Mouse (Mus musculus) heart, adult 2 months (tissue): ENCODE results near the gene Ephb2. TPM values are rescaled to one million over a fixed set of nuclear protein-coding genes. Genes with fewer than 3 reads are reported as not detected.

Experiments used
- DNase-seq, 2 experiments: peaks; one replicate each; pipeline ENCODE4 v3.0.0; 2021
- H3K27ac ChIP-seq: fragments of 200-600 bp; 2 replicates; pipeline ENCODE4 v1.8.1; 2022
- H3K27me3 ChIP-seq: fragments of 200-500 bp; 2 replicates; pipeline ENCODE4 v1.6.1; 2012; ENCODE audit warnings: mild to moderate bottlenecking, low read length, inconsistent platforms, mixed read lengths; ENCODE audit not compliant: control insufficient read depth, insufficient read depth
- H3K36me3 ChIP-seq: fragments of 200-500 bp; 2 replicates; pipeline ENCODE4 v1.6.1; 2012; ENCODE audit warnings: low read length, inconsistent platforms; ENCODE audit not compliant: control insufficient read depth, insufficient read depth
- H3K4me1 ChIP-seq: fragments of 200-500 bp; 2 replicates; pipeline ENCODE4 v1.6.1; 2011; ENCODE audit warnings: low read length; ENCODE audit not compliant: control insufficient read depth, insufficient read depth
- H3K4me3 ChIP-seq: fragments of 200-600 bp; 2 replicates; pipeline ENCODE4 v1.8.1; 2022
- H3K79me2 ChIP-seq: fragments of 200-500 bp; replicated peaks from 2 replicates; pipeline ENCODE4 v1.6.1; 2012; ENCODE audit warnings: mild to moderate bottlenecking, inconsistent platforms, low read length, moderate library complexity, mixed read lengths; ENCODE audit not compliant: control insufficient read depth, insufficient read depth
- H3K9ac ChIP-seq: fragments of 200-500 bp; 2 replicates; pipeline ENCODE4 v1.6.1; 2012; ENCODE audit warnings: low read depth, mild to moderate bottlenecking, control low read depth, inconsistent platforms, low read length, mixed read lengths
- CTCF ChIP-seq: fragments of 200-600 bp; IDR thresholded peaks from 2 replicates; pipeline ENCODE4 v1.8.1; 2022; ENCODE audit warnings: antibody characterized with exemption, mild to moderate bottlenecking, moderate library complexity
- EP300 ChIP-seq: fragments of 200-500 bp; IDR thresholded peaks from 2 replicates; pipeline ENCODE4 v1.6.1; 2011; ENCODE audit warnings: low read depth, low read length, control low read depth; ENCODE audit not compliant: insufficient read depth
- POLR2A ChIP-seq: fragments of 200-500 bp; IDR thresholded peaks from 2 replicates; pipeline ENCODE4 v1.6.1; 2011; ENCODE audit warnings: mild to moderate bottlenecking, low read depth, low read length, control low read depth; ENCODE audit not compliant: insufficient read depth
- WGBS: fragments of 180-500 bp; shearing (Covaris S2); methylation state at CpG from one replicate; pipeline ENCODE4 v1.1.7; 2018; 5-methylcytosine and 5-hydroxymethylcytosine counted together
- intact Hi-C: fragments of 180-260 bp; cut with DNase I; formaldehyde crosslinking; loops from one replicate; pipeline ENCODE4 v1.15.1; 2025
- polyA plus RNA-seq: library from polyadenylated mRNA; depleted of rRNA; stranded (reverse); fragments of >200 nt; gene quantifications from 2 replicates; pipeline ENCODE4 v1.2.3, GENCODE M21; 2012
- total RNA-seq, 2 experiments: library from RNA; stranded (reverse); gene quantifications; 2 replicates each; pipeline ENCODE4 v1.2.3; 2021

The Ephb2 gene
- total and polyA plus RNA-seq, 3 experiments, result 0.73 to 0.96 (median 0.77) TPM

GRCm38 (mm10) chr4:136699084-136699450 lies 136.7 kb downstream of the Ephb2 start:
- H3K4me1 ChIP-seq, result no peaks in the 10 kb centered on the region
- intact Hi-C loops, result no loop called here
- no peaks in the 10 kb centered on the region for H3K27me3 ChIP-seq
- TF ChIP-seq EP300, result no peak
- TF ChIP-seq CTCF, result no peak
- TF ChIP-seq POLR2A, result no peak
- no peak overlapping the region for H3K9ac ChIP-seq
- DNase-seq, result no peak
- H3K79me2 ChIP-seq, result no peaks in the 10 kb centered on the region
- WGBS, result 81% methylated on average over 7 of the region's 7 CpGs
- H3K36me3 ChIP-seq, result no peaks in the 10 kb centered on the region
- no peak overlapping the region for H3K4me3 ChIP-seq
- no peak overlapping the region for H3K27ac ChIP-seq

GRCm38 (mm10) chr4:136698404-136699083 lies 137.2 kb downstream of the Ephb2 start:
- Histone ChIP-seq H3K27me3 (no peaks in the 10 kb centered on the region), H3K79me2 (no peaks in the 10 kb centered on the region), H3K36me3 (no peaks in the 10 kb centered on the region), H3K4me1 (no peaks in the 10 kb centered on the region), H3K4me3 (no peak overlapping the region), H3K9ac (no peak overlapping the region), H3K27ac (no peak overlapping the region)
- DNase-seq, result no peak
- intact Hi-C loops, result no loop called here
- TF ChIP-seq POLR2A (no peak), CTCF (no peak), EP300 (no peak)
- WGBS, result 89% methylated on average over 11 of the region's 11 CpGs

- intact Hi-C loops, result no loop called here
These were observed 138.5 kb downstream of the Ephb2 start for GRCm38 (mm10) chr4:136697325-136697724.

GRCm38 (mm10) chr4:136696381-136696925 lies 139.3 kb downstream of the Ephb2 start:
- intact Hi-C loops, result loop anchor here (1.0 kb wide), 1 partner anchor 145 kb away; no protein-coding TSS in a partner anchor

More at GRCm38 (mm10) chr4:136697325-136697724, 138.5 kb downstream of the Ephb2 start:
- no peaks in the 10 kb centered on the region for H3K79me2 ChIP-seq
- no peak for DNase-seq
- no peaks in the 10 kb centered on the region for H3K36me3 ChIP-seq
- no peaks in the 10 kb centered on the region for H3K4me1 ChIP-seq
- no peaks in the 10 kb centered on the region for H3K27me3 ChIP-seq
- no peak overlapping the region for H3K4me3 ChIP-seq
- TF ChIP-seq CTCF, result no peak
- no peak for TF ChIP-seq EP300
- TF ChIP-seq POLR2A, result no peak
- 91% methylated on average over 6 of the region's 6 CpGs for WGBS
- H3K27ac ChIP-seq, result no peak overlapping the region
- H3K9ac ChIP-seq, result no peak overlapping the region

GRCm38 (mm10) chr4:136695696-136696095 lies 140.1 kb downstream of the Ephb2 start:
- Histone ChIP-seq H3K9ac (no peak overlapping the region), H3K36me3 (no peaks in the 10 kb centered on the region), H3K27ac (no peak overlapping the region), H3K4me3 (no peak overlapping the region), H3K4me1 (no peaks in the 10 kb centered on the region), H3K27me3 (no peaks in the 10 kb centered on the region), H3K79me2 (no peaks in the 10 kb centered on the region)
- no peak for TF ChIP-seq EP300
- no peak for TF ChIP-seq POLR2A
- no peak for TF ChIP-seq CTCF
- intact Hi-C loops, result loop anchor here (1.0 kb wide), 1 partner anchor 146 kb away; no protein-coding TSS in a partner anchor
- 87% methylated on average over 9 of the region's 9 CpGs for WGBS
- DNase-seq, result no peak

More at GRCm38 (mm10) chr4:136696381-136696925, 139.3 kb downstream of the Ephb2 start:
- Histone ChIP-seq H3K4me1 (no peaks in the 10 kb centered on the region), H3K4me3 (no peak overlapping the region), H3K36me3 (no peaks in the 10 kb centered on the region), H3K27ac (no peak overlapping the region), H3K27me3 (no peaks in the 10 kb centered on the region), H3K79me2 (no peaks in the 10 kb centered on the region), H3K9ac (no peak overlapping the region)
- TF ChIP-seq CTCF (no peak; the same call in 1 of the 2 replicates), EP300 (no peak), POLR2A (no peak)
- peak; percentile 24 to 67 for DNase-seq
- whole genome bisulfite sequencing, result 21% methylated on average over 5 of the region's 5 CpGs

- intact Hi-C loops, result no loop called here
- 85% methylated on average over 12 of the region's 12 CpGs for WGBS
- H3K4me1 ChIP-seq, result no peaks in the 10 kb centered on the region
- TF ChIP-seq CTCF (no peak), POLR2A (no peak), EP300 (no peak)
- no peaks in the 10 kb centered on the region for H3K36me3 ChIP-seq
- no peaks in the 10 kb centered on the region for H3K27me3 ChIP-seq
- H3K4me3 ChIP-seq, result no peak overlapping the region
- H3K9ac ChIP-seq, result no peak overlapping the region
- DNase-seq, result no peak
- H3K79me2 ChIP-seq, result no peaks in the 10 kb centered on the region
- no peak overlapping the region for H3K27ac ChIP-seq
These were observed 145.8 kb downstream of the Ephb2 start for GRCm38 (mm10) chr4:136690034-136690433.
